10 mouse cellular contexts compared by ENCODE assay signal in genomic region chr8:70806541-70806940, GRCm38 (mm10). TPM values are rescaled to one million over a fixed set of nuclear protein-coding genes. Genes with fewer than 3 reads are reported as not detected.
DNase-seq lines count a peak whose midpoint lies in the region; ATAC-seq lines count a peak whose summit lies in the region.
"Had no signal": no experiment of that assay in that cellular context is flagged by ENCODE, and none has a peak within 500 bp of the region (broad histone marks: within the 10 kb centered on the region; RNA-seq: fewer than 3 reads in every experiment).

No protein-coding gene starts in this region.

- 38% methylated on average over 4 of the region's 4 CpGs for WGBS in liver, embryonic 11.5 days
- WGBS in macrophage (ENCODE audit: missing documents), result 1% methylated on average over 4 of the region's 4 CpGs
- WGBS in hindbrain, embryonic 14.5 days, result 79% methylated on average over 4 of the region's 4 CpGs
- 51% methylated on average over 4 of the region's 4 CpGs for WGBS in kidney, embryonic 14.5 days

- H3K4me2 ChIP-seq in liver, embryonic 11.5 days, result peak overlapping the region; percentile 32; the same call in 1 of the 2 replicates
- no peak overlapping the region for H3K4me2 ChIP-seq in hindbrain, embryonic 14.5 days (replicated peaks)
- no peak overlapping the region for H3K4me2 ChIP-seq in kidney, embryonic 14.5 days (replicated peaks; ENCODE audit: low read depth, low read length)

- no peaks in the 10 kb centered on the region for H3K9me3 ChIP-seq in liver, embryonic 11.5 days (ENCODE audit: control insufficient read depth, low read length)
- no peaks in the 10 kb centered on the region for H3K9me3 ChIP-seq in hindbrain, embryonic 14.5 days (ENCODE audit: control insufficient read depth, low read length)
- no peaks in the 10 kb centered on the region for H3K9me3 ChIP-seq in kidney, embryonic 14.5 days (ENCODE audit: control insufficient read depth, low read length)

- H3K9ac ChIP-seq in liver, embryonic 11.5 days (ENCODE audit: low read depth, low read length), result no peak overlapping the region
- H3K9ac ChIP-seq in hindbrain, embryonic 14.5 days, result no peak overlapping the region
- no peak overlapping the region for H3K9ac ChIP-seq in kidney, embryonic 14.5 days (ENCODE audit: low read depth, low read length)

- no peaks in the 10 kb centered on the region for H3K36me3 ChIP-seq in liver, embryonic 11.5 days (ENCODE audit: control insufficient read depth, insufficient read depth, low read length)
- no peaks in the 10 kb centered on the region for H3K36me3 ChIP-seq in macrophage (ENCODE audit: inconsistent target)
- H3K36me3 ChIP-seq in hindbrain, embryonic 14.5 days (replicated peaks; ENCODE audit: control insufficient read depth, insufficient read depth), result no peaks in the 10 kb centered on the region
- no peaks in the 10 kb centered on the region for H3K36me3 ChIP-seq in kidney, embryonic 14.5 days (ENCODE audit: control insufficient read depth, insufficient read depth, low read length)

- peaks cover 5% of the 10 kb centered on the region for H3K27me3 ChIP-seq in liver, embryonic 11.5 days (replicated peaks; ENCODE audit: control insufficient read depth, insufficient read depth, low read length)
- H3K27me3 ChIP-seq in hindbrain, embryonic 14.5 days (ENCODE audit: control insufficient read depth, insufficient read depth, low read length), result peaks cover 31% of the 10 kb centered on the region
- peaks cover 26% of the 10 kb centered on the region for H3K27me3 ChIP-seq in kidney, embryonic 14.5 days (ENCODE audit: control insufficient read depth, insufficient read depth, low read length)

- H3K79me2 ChIP-seq in macrophage (ENCODE audit: inconsistent target), result peaks cover 29% of the 10 kb centered on the region

- no peak for DNase-seq in liver, embryonic 11.5 days (ENCODE audit: low spot score)
- no peak for DNase-seq in liver
- DNase-seq in thymus, postnatal 14 days, result peak; percentile 90
- DNase-seq in hindbrain, embryonic 14.5 days (ENCODE audit: low spot score), result no peak
- no peak for DNase-seq in kidney, postnatal 14 days
- DNase-seq: right cerebral cortex, adult 18-20 months had no signal

- peaks cover 27% of the 10 kb centered on the region for H3K4me1 ChIP-seq in liver, embryonic 11.5 days (replicated peaks; ENCODE audit: control insufficient read depth, insufficient read depth, low read length)
- no peaks in the 10 kb centered on the region for H3K4me1 ChIP-seq in brown adipose tissue, adult 24 weeks (ENCODE audit: control insufficient read depth, insufficient read depth, insufficient read length, low read length)
- H3K4me1 ChIP-seq in hindbrain, embryonic 14.5 days (replicated peaks; ENCODE audit: control insufficient read depth, insufficient read depth, low read length), result no peaks in the 10 kb centered on the region
- peaks cover 12% of the 10 kb centered on the region for H3K4me1 ChIP-seq in kidney, embryonic 14.5 days (ENCODE audit: control insufficient read depth, insufficient read depth, low read length)

- ATAC-seq in liver, embryonic 11.5 days (replicated peaks; ENCODE audit: low FRiP score), result no peak
- no peak for ATAC-seq in hindbrain, embryonic 14.5 days (ENCODE audit: low FRiP score)
- no peak for ATAC-seq in kidney, embryonic 14.5 days (ENCODE audit: low FRiP score, low TSS enrichment)
- ATAC-seq: midbrain, embryonic 16.5 days had no signal

- no peak overlapping the region for H3K27ac ChIP-seq in liver, embryonic 11.5 days (ENCODE audit: low read depth, low read length)
- peak overlapping the region; percentile 0; the same call in 1 of the 2 replicates for H3K27ac ChIP-seq in brown adipose tissue, adult 24 weeks (replicated peaks; ENCODE audit: low read depth, low read length)
- peak overlapping the region; percentile 96 for H3K27ac ChIP-seq in macrophage
- H3K27ac ChIP-seq in hindbrain, embryonic 14.5 days, result no peak overlapping the region
- H3K27ac ChIP-seq in kidney, embryonic 14.5 days (ENCODE audit: low read depth, low read length), result no peak overlapping the region

- no peak overlapping the region for H3K4me3 ChIP-seq in liver, embryonic 11.5 days (ENCODE audit: low read depth, low read length)
- no peak overlapping the region for H3K4me3 ChIP-seq in brown adipose tissue, adult 24 weeks (ENCODE audit: insufficient read depth, low read depth, low read length)
- H3K4me3 ChIP-seq in macrophage (ENCODE audit: inconsistent target), result no peak overlapping the region
- no peak overlapping the region for H3K4me3 ChIP-seq in hindbrain, embryonic 14.5 days (replicated peaks; ENCODE audit: low read length)
- H3K4me3 ChIP-seq in kidney, embryonic 14.5 days (ENCODE audit: low read length), result no peak overlapping the region

RNA-seq across cellular contexts. Expression of gene Mast3, which starts 1.7 kb away (rescaled TPM):
- polyA plus RNA-seq in liver, embryonic 11.5 days (2014; fragmentation: Nextera tagmentation; extraction: Ambion mirVana), result 18.2 and 19.3 TPM in 2 replicates
- polyA plus RNA-seq in brown adipose tissue, adult 24 weeks (2012; ENCODE audit: insufficient read depth, insufficient read length, missing spikeins), result 2.5 and 2.9 TPM in 2 replicates
- total RNA-seq in macrophage (2018; cell fraction: chromatin; rRNA removed), result 100 to 1,000 TPM in 18 of 26 experiments, 10 to 100 TPM in 8; 21.9 to 301 (median 190) TPM
- 10 to 100 TPM; 19.1 to 88.9 (median 67.2) TPM for total RNA-seq in macrophage (2018; cell fraction: cytosol; rRNA removed)
- 100 to 1,000 TPM in 16 of 26 experiments, 10 to 100 TPM in 10; 21.5 to 225 (median 122) TPM for total RNA-seq in macrophage (2018; cell fraction: nucleus; rRNA removed)
- polyA plus RNA-seq in macrophage (2018), result 40.6 to 60.5 TPM (median 46.5 TPM) in 3 replicates
- 23.3 and 26.6 TPM in 2 replicates for polyA plus RNA-seq in hindbrain, embryonic 14.5 days (2014; fragmentation: Nextera tagmentation; extraction: Ambion mirVana)
- polyA plus RNA-seq in kidney, embryonic 14.5 days (2014; fragmentation: Nextera tagmentation; extraction: Ambion mirVana), result 13.4 and 17.2 TPM in 2 replicates

RNA-seq across cellular contexts. Expression of gene Il12rb1, which starts 1.7 kb away (rescaled TPM):
- 0.10 and 0.25 TPM in 2 replicates for polyA plus RNA-seq in liver, embryonic 11.5 days (2014; fragmentation: Nextera tagmentation; extraction: Ambion mirVana)
- not detected in 2 replicates for polyA plus RNA-seq in brown adipose tissue, adult 24 weeks (2012; ENCODE audit: insufficient read depth, insufficient read length, missing spikeins)
- total RNA-seq in macrophage (2018; cell fraction: chromatin; rRNA removed), result 100 to 1,000 TPM in 1 of 26 experiments, 10 to 100 TPM in 10, 1 to 10 TPM in 12, under 1 TPM in 3; 0.47 to 109 (median 5.8) TPM
- total RNA-seq in macrophage (2018; cell fraction: cytosol; rRNA removed), result 10 to 100 TPM in 13 of 26 experiments, 1 to 10 TPM in 13; 1.1 to 78.6 (median 14.7) TPM
- total RNA-seq in macrophage (2018; cell fraction: nucleus; rRNA removed), result 100 to 1,000 TPM in 9 of 26 experiments, 10 to 100 TPM in 6, 1 to 10 TPM in 11; 3.4 to 198 (median 28.8) TPM
- polyA plus RNA-seq in macrophage (2018), result 1.4 to 7.6 TPM (median 1.6 TPM) in 3 replicates
- polyA plus RNA-seq in hindbrain, embryonic 14.5 days (2014; fragmentation: Nextera tagmentation; extraction: Ambion mirVana), result 0.09 TPM in 1 of 2 replicates, not detected in the other
- not detected in 2 replicates for polyA plus RNA-seq in kidney, embryonic 14.5 days (2014; fragmentation: Nextera tagmentation; extraction: Ambion mirVana)

RNA-seq across cellular contexts. Expression of gene Pik3r2, which starts 30.0 kb away (rescaled TPM):
- polyA plus RNA-seq in liver, embryonic 11.5 days (2014; fragmentation: Nextera tagmentation; extraction: Ambion mirVana), result 41.5 and 44.6 TPM in 2 replicates
- 9.8 and 11.3 TPM in 2 replicates for polyA plus RNA-seq in brown adipose tissue, adult 24 weeks (2012; ENCODE audit: insufficient read depth, insufficient read length, missing spikeins)
- total RNA-seq in macrophage (2018; cell fraction: chromatin; rRNA removed), result 10 to 100 TPM in 15 of 26 experiments, 1 to 10 TPM in 11; 2.0 to 45.1 (median 11.1) TPM
- 10 to 100 TPM; 14.9 to 33.2 (median 21.8) TPM for total RNA-seq in macrophage (2018; cell fraction: cytosol; rRNA removed)
- total RNA-seq in macrophage (2018; cell fraction: nucleus; rRNA removed), result 10 to 100 TPM in 16 of 26 experiments, 1 to 10 TPM in 10; 2.9 to 36.2 (median 12.5) TPM
- 23.2 to 26.1 TPM (median 23.3 TPM) in 3 replicates for polyA plus RNA-seq in macrophage (2018)
- 83.0 and 84.6 TPM in 2 replicates for polyA plus RNA-seq in hindbrain, embryonic 14.5 days (2014; fragmentation: Nextera tagmentation; extraction: Ambion mirVana)
- polyA plus RNA-seq in kidney, embryonic 14.5 days (2014; fragmentation: Nextera tagmentation; extraction: Ambion mirVana), result 33.3 and 49.1 TPM in 2 replicates

RNA-seq across cellular contexts. Expression of gene Arrdc2, which starts 33.0 kb away (rescaled TPM):
- 13.4 and 14.5 TPM in 2 replicates for polyA plus RNA-seq in liver, embryonic 11.5 days (2014; fragmentation: Nextera tagmentation; extraction: Ambion mirVana)
- 1.3 and 5.0 TPM in 2 replicates for polyA plus RNA-seq in brown adipose tissue, adult 24 weeks (2012; ENCODE audit: insufficient read depth, insufficient read length, missing spikeins)
- 100 to 1,000 TPM in 2 of 26 experiments, 10 to 100 TPM in 24; 15.4 to 123 (median 72.6) TPM for total RNA-seq in macrophage (2018; cell fraction: chromatin; rRNA removed)
- 10 to 100 TPM in 15 of 26 experiments, 1 to 10 TPM in 11; 2.6 to 19.5 (median 12.0) TPM for total RNA-seq in macrophage (2018; cell fraction: cytosol; rRNA removed)
- total RNA-seq in macrophage (2018; cell fraction: nucleus; rRNA removed), result 10 to 100 TPM; 10.7 to 98.5 (median 44.3) TPM
- polyA plus RNA-seq in macrophage (2018), result 8.1 to 21.9 TPM (median 12.1 TPM) in 3 replicates
- 7.2 and 8.7 TPM in 2 replicates for polyA plus RNA-seq in hindbrain, embryonic 14.5 days (2014; fragmentation: Nextera tagmentation; extraction: Ambion mirVana)
- 4.7 and 5.7 TPM in 2 replicates for polyA plus RNA-seq in kidney, embryonic 14.5 days (2014; fragmentation: Nextera tagmentation; extraction: Ambion mirVana)

RNA-seq across cellular contexts. Expression of gene Mpv17l2, which starts 45.8 kb away (rescaled TPM):
- 67.7 and 76.4 TPM in 2 replicates for polyA plus RNA-seq in liver, embryonic 11.5 days (2014; fragmentation: Nextera tagmentation; extraction: Ambion mirVana)
- polyA plus RNA-seq in brown adipose tissue, adult 24 weeks (2012; ENCODE audit: insufficient read depth, insufficient read length, missing spikeins), result 74.5 and 79.8 TPM in 2 replicates
- 10 to 100 TPM in 9 of 26 experiments, 1 to 10 TPM in 13, not detected in 4; 1.0 to 18.7 (median 8.1) TPM for total RNA-seq in macrophage (2018; cell fraction: chromatin; rRNA removed)
- total RNA-seq in macrophage (2018; cell fraction: cytosol; rRNA removed), result 10 to 100 TPM; 21.2 to 51.6 (median 33.0) TPM
- total RNA-seq in macrophage (2018; cell fraction: nucleus; rRNA removed), result 10 to 100 TPM in 17 of 26 experiments, 1 to 10 TPM in 9; 2.6 to 29.3 (median 14.0) TPM
- 26.0 to 40.2 TPM (median 29.3 TPM) in 3 replicates for polyA plus RNA-seq in macrophage (2018)
- 34.4 and 43.5 TPM in 2 replicates for polyA plus RNA-seq in hindbrain, embryonic 14.5 days (2014; fragmentation: Nextera tagmentation; extraction: Ambion mirVana)
- 47.9 and 52.7 TPM in 2 replicates for polyA plus RNA-seq in kidney, embryonic 14.5 days (2014; fragmentation: Nextera tagmentation; extraction: Ambion mirVana)

Comparison
In these comparisons a context has a peak if more than half of its experiments do, and no peak if none do; other contexts are left out.
1. H3K27ac ChIP-seq: peak in brown adipose tissue, adult 24 weeks (single experiment) and macrophage (single experiment); none in liver, embryonic 11.5 days (single experiment), hindbrain, embryonic 14.5 days (single experiment) and kidney, embryonic 14.5 days (single experiment).